Mouse (Mus musculus) liver, embryonic 14.5 days (tissue): ENCODE measurements around the gene Gm21985. TPM values are rescaled to one million over a fixed set of nuclear protein-coding genes. Genes with fewer than 3 reads are reported as not detected.
"Not testable (repeated sequence)": the region's sequence is repeated elsewhere in the genome, so short reads cannot be mapped to it uniquely, and the experiment has no call there.

Experiments used
- ATAC-seq: fragments of 200-750 bp; cut with Nextera tagmentation; 2 replicates; pipeline ENCODE4 v1.8.0; 2017; ENCODE audit warnings: moderate number of reproducible peaks, mild to moderate bottlenecking, moderate library complexity; ENCODE audit not compliant: insufficient read depth
- DNase-seq, 3 experiments: peaks; one replicate each; pipeline ENCODE4 v3.0.0-alpha.2; 2012 to 2013; ENCODE audit warnings: low read depth in 3 of 3, low spot score in 3 of 3
- H3K27ac ChIP-seq: fragments of 300-500 bp; sonication (generic); 2 replicates; pipeline ENCODE4 v1.5.1; 2014; ENCODE audit warnings: moderate library complexity, mild to moderate bottlenecking, control low read depth, inconsistent platforms
- H3K27me3 ChIP-seq: fragments of 300-500 bp; sonication (generic); 2 replicates; pipeline ENCODE4 v1.6.1; 2014; ENCODE audit warnings: mild to moderate bottlenecking, low read length, moderate library complexity; ENCODE audit not compliant: control insufficient read depth, insufficient read depth
- H3K36me3 ChIP-seq: fragments of 300-500 bp; sonication (generic); replicated peaks from 2 replicates; pipeline ENCODE4 v1.6.1; 2014; ENCODE audit warnings: low read depth; ENCODE audit not compliant: control insufficient read depth, insufficient read depth
- H3K4me1 ChIP-seq, 2 experiments: fragments of 200-500 bp in 1 of 2; fragments of 300-500 bp in 1 of 2; sonication (generic) in 1 of 2; replicated peaks; 2 replicates each; pipeline ENCODE4 v1.6.1; 2012 to 2014; ENCODE audit warnings: antibody characterized with exemption in 1 of 2, inconsistent platforms in 1 of 2, low read length in 1 of 2; ENCODE audit not compliant: control insufficient read depth in 2 of 2, insufficient read depth in 2 of 2
- H3K4me2 ChIP-seq: fragments of 300-500 bp; sonication (generic); 2 replicates; pipeline ENCODE4 v1.6.1; 2014; ENCODE audit warnings: low read depth, mild to moderate bottlenecking, control low read depth, moderate library complexity
- H3K4me3 ChIP-seq, 2 experiments: fragments of 200-500 bp in 1 of 2; fragments of 300-500 bp in 1 of 2; sonication (generic) in 1 of 2; 2 replicates each; pipeline ENCODE4 v1.5.1; 2012 to 2014; ENCODE audit warnings: low read depth in 2 of 2, low read length in 2 of 2, mild to moderate bottlenecking in 2 of 2, control low read depth in 1 of 2, inconsistent platforms in 1 of 2, moderate library complexity in 1 of 2; ENCODE audit not compliant: insufficient read depth in 1 of 2
- H3K9ac ChIP-seq: fragments of 300-500 bp; sonication (generic); replicated peaks from 2 replicates; pipeline ENCODE4 v1.6.1; 2014; ENCODE audit warnings: mild to moderate bottlenecking, control low read depth, moderate library complexity
- H3K9me3 ChIP-seq: fragments of 300-500 bp; sonication (generic); 2 replicates; pipeline ENCODE4 v1.6.1; 2016; ENCODE audit warnings: low read length, mixed read lengths; ENCODE audit not compliant: control insufficient read depth
- CTCF ChIP-seq: IDR thresholded peaks from 2 replicates; pipeline ENCODE4 v1.5.1; 2016; ENCODE audit warnings: antibody characterized with exemption, low read depth, control low read depth
- EP300 ChIP-seq: IDR thresholded peaks from 2 replicates; pipeline ENCODE4 v1.6.1; 2016; ENCODE audit warnings: antibody characterized with exemption, low read depth
- WGBS: fragments of 180-500 bp; shearing (Covaris S2); extraction: QIAGEN DNeasy Blood & Tissue Kit; methylation state at CpG from one replicate; pipeline ENCODE4 v1.1.7; 2014; ENCODE audit not compliant: insufficient replicate concordance; 5-methylcytosine and 5-hydroxymethylcytosine counted together
- polyA plus RNA-seq, 2 experiments: library from polyadenylated mRNA; depleted of rRNA in 1 of 2; stranded (reverse) in 1 of 2; unstranded in 1 of 2; fragments of >200 nt; fragmentation: Nextera tagmentation in 1 of 2; extraction: Ambion mirVana in 1 of 2; gene quantifications; 2 replicates each; pipeline versions ENCODE4 v1.2.1 to v1.2.3; 2012 to 2014

Gm21985 gene
- polyA plus RNA-seq, 2 experiments = not detected

DNA sequence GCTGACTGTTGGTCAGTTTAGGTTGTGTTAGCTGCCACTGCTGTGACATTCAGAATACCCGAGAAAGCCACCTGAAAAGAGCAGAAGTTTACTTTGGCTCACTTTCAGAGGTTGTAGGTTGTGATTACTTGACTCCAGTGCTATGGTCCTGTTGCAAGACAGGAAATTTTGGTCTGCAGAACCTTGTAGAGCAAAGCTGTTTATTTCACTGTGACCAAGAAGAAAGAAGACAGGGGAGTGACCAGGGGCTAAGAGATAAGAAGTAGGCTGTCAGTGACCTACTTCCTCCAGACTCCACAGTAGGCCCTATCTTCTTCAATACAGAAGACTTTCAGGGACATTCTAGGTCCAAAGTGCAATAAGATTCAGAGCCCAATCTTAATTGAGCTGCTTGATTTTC is 130.5 kb downstream of the Gm21985 start:
- no peaks in the 10 kb centered on the region for H3K27me3 ChIP-seq
- TF ChIP-seq CTCF (no peak), EP300 (no peak)
- no peaks in the 10 kb centered on the region for H3K36me3 ChIP-seq
- H3K9ac ChIP-seq = no peak overlapping the region
- H3K4me2 ChIP-seq = no peak overlapping the region
- no peak for DNase-seq
- no peaks in the 10 kb centered on the region for H3K9me3 ChIP-seq
- peak; percentile 33; the same call in 1 of the 2 replicates for ATAC-seq
- H3K4me3 ChIP-seq = no peak overlapping the region
- no peak overlapping the region for H3K27ac ChIP-seq
- WGBS = 15% methylated on average over 1 of the region's 1 CpGs
- peaks cover 4 to 7% of the 10 kb centered on the region in 2 experiments for H3K4me1 ChIP-seq

DNA sequence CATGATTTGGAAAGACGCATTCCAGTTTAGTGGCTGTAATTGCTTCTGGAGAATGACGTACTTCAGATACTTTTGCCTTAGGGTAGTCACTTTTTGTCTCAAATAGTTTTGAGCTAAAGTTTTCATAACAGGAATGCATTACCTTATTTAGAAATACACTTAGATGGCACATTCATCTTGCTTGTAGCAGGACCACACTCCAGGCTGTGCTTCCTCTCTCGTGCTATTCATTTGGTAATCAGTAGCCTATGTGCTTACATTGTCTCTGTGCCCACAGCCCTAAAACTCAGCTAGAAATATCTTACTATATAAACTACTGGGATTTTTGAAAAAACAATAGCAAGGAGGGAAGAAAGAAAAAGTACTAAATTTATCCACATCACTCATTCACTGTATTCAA is 140.9 kb downstream of the Gm21985 start:
- no peaks in the 10 kb centered on the region for H3K27me3 ChIP-seq
- H3K9ac ChIP-seq = no peak overlapping the region
- no peak overlapping the region for H3K27ac ChIP-seq
- no peak for ATAC-seq
- WGBS = 83% methylated on average over 3 of the region's 3 CpGs
- H3K9me3 ChIP-seq = no peaks in the 10 kb centered on the region
- no peak overlapping the region for H3K4me2 ChIP-seq
- TF ChIP-seq EP300 (no peak), CTCF (no peak)
- H3K4me1 ChIP-seq = no peaks in the 10 kb centered on the region
- DNase-seq = no peak
- H3K4me3 ChIP-seq = no peak overlapping the region
- peaks cover 13% of the 10 kb centered on the region for H3K36me3 ChIP-seq

DNA sequence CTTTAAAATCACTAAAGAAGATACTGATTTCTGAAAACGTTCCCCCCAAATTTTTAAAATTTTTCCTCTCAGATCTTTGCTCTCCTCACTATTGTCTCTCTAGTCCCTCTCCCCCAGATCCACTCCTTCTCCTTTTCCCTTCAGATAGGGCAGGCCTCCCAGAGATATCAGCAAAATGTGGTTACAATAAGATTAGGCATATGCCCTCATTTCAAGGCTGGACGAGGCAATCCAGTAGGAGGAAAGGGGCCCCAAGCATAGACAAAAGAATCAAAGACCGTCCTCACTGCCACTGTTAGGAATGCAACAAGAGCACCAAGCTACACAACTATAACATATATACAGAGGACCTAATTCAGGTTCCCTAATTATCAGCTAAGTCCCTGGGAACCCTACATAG is 159.2 kb downstream of the Gm21985 start:
- Histone ChIP-seq H3K36me3 (no peaks in the 10 kb centered on the region), H3K9ac (no peak overlapping the region), H3K4me3 (no peak overlapping the region), H3K4me2 (no peak overlapping the region), H3K27ac (no peak overlapping the region), H3K9me3 (no peaks in the 10 kb centered on the region), H3K4me1 (peaks cover 0 to 4% of the 10 kb centered on the region in 2 experiments; a peak in 1 of 4 replicates), H3K27me3 (no peaks in the 10 kb centered on the region)
- WGBS = 22% methylated on average over 3 of the region's 3 CpGs
- DNase-seq (no peak), ATAC-seq (no peak)
- TF ChIP-seq CTCF (no peak), EP300 (no peak)

DNA sequence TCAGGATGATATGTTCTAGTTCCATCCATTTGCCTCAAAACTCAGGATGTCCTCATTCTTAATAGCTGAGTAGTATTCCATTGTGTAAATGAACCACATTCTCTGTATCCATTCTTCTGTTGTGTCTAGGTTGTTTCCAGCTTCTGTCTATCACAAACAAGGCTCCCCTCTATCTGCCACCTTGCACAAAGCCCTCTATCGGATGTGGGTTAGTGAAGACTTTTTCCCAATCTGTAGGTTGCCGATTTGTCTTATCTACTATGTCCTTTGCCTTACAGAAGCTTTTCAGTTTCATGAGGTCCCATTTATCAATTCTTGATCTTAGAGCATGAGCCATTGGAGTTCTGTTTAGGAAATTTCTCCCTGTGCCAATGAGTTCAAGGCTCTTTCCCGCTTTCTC is 162.4 kb downstream of the Gm21985 start:
- H3K4me3 ChIP-seq, H3K9me3 ChIP-seq, H3K4me1 ChIP-seq, H3K27me3 ChIP-seq, H3K36me3 ChIP-seq, H3K9ac ChIP-seq, H3K4me2 ChIP-seq, DNase-seq, ATAC-seq, H3K27ac ChIP-seq: not testable (repeated sequence)
- WGBS = 58% methylated on average over 3 of the region's 3 CpGs

DNA sequence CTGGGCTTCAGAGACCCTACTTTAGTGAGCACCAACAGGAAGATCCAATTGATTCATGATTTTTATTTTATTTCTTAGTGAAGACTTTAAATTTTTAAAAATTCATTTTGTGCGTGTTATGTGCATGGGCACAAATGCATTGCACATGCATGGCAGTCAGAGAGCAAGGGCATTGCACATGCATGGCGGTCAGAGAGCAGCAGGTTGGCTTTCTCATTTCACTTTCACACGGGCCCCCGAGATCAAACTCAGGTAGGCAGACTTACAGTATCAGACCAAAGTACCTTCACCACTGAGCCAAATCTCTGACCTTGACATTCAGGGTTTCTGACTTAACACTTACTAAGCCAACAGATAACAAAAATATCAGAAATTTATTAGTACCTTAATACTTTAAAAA is 163.6 kb downstream of the Gm21985 start:
- Histone ChIP-seq H3K27me3 (no peaks in the 10 kb centered on the region), H3K4me2 (no peak overlapping the region), H3K4me1 (peaks cover 0 to 4% of the 10 kb centered on the region in 2 experiments; a peak in 2 of 4 replicates), H3K36me3 (no peaks in the 10 kb centered on the region), H3K9ac (no peak overlapping the region), H3K4me3 (no peak overlapping the region), H3K9me3 (no peaks in the 10 kb centered on the region), H3K27ac (no peak overlapping the region)
- no peak for TF ChIP-seq EP300
- TF ChIP-seq CTCF = no peak
- 72% methylated on average over 4 of the region's 4 CpGs for WGBS
- DNase-seq (no peak), ATAC-seq (no peak)

DNA sequence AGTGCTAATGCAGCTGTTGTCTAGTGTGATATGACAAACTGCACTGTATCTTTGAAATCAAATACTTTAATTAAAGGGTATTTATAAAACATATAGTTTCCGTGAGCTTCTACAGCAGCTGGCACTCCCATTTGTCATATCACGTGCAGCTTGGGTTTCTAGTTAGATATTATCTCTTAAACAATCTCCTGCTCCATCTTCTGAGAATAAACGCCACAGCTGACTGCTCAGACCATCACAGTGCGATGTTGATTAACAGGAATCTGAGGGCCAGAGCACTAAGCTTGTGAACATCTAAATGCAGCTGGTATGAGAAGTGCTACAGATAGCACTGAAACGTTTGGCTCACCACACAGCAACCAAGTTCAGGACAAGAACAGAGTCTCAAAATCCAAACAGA is 164.3 kb downstream of the Gm21985 start:
- no peaks in the 10 kb centered on the region for H3K27me3 ChIP-seq
- ATAC-seq = no peak
- no peak overlapping the region for H3K4me2 ChIP-seq
- peaks cover 0 to 2% of the 10 kb centered on the region in 2 experiments; a peak in 2 of 4 replicates for H3K4me1 ChIP-seq
- no peak for TF ChIP-seq EP300
- TF ChIP-seq CTCF = no peak
- no peak overlapping the region for H3K4me3 ChIP-seq
- no peak for DNase-seq
- no peak overlapping the region for H3K9ac ChIP-seq
- H3K27ac ChIP-seq = no peak overlapping the region
- WGBS = 40% methylated on average over 5 of the region's 5 CpGs
- H3K9me3 ChIP-seq = no peaks in the 10 kb centered on the region
- no peaks in the 10 kb centered on the region for H3K36me3 ChIP-seq
